Mouse (Mus musculus) brain, embryonic 14.5 days (tissue): Measurements from ENCODE around the gene E2f7.

Experiments
- CTCF ChIP-seq: fragments of 200-500 bp; IDR thresholded peaks from 2 replicates; pipeline ENCODE4 v1.5.1; 2012; ENCODE audit warnings: inconsistent platforms, mild to moderate bottlenecking, moderate library complexity, borderline replicate concordance; ENCODE audit not compliant: insufficient read depth, insufficient read length; ENCODE audit errors: extremely low read depth
- POLR2A ChIP-seq: fragments of 200-500 bp; IDR thresholded peaks from 2 replicates; pipeline ENCODE4 v1.6.1; 2012; ENCODE audit warnings: mild to moderate bottlenecking, inconsistent platforms, borderline replicate concordance; ENCODE audit not compliant: poor library complexity, insufficient read depth, insufficient read length, severe bottlenecking; ENCODE audit errors: extremely low read depth

- TF ChIP-seq CTCF, result no peak
- no peak for TF ChIP-seq POLR2A
Measured at GRCm38 (mm10) chr10:110744120-110744519, 1.1 kb upstream of the E2f7 start.
